Mouse (Mus musculus): ENCODE data around the gene F3. TPM values are rescaled to one million over a fixed set of nuclear protein-coding genes. Genes with fewer than 3 reads are reported as not detected.

F3 gene
- 7.1 and 7.8 TPM in 2 replicates for polyA plus RNA-seq (2014; fragmentation: Nextera tagmentation; extraction: Ambion mirVana)

GRCm38 (mm10) chr3:121722971-121723844 is at the start of gene F3:
F3 (plus strand) TSS chr3:121723537.
- Histone ChIP-seq H3K4me2 (ENCODE audit: low read depth, low read length) (peak within 1 kb of the TSS; percentile 84), H3K27ac (ENCODE audit: low read depth, low read length) (peak within 1 kb of the TSS; percentile 23; the same call in 1 of the 2 replicates), H3K27me3 (ENCODE audit: control insufficient read depth, insufficient read depth, low read length) (no peaks in the 10 kb centered on the region), H3K4me1 (ENCODE audit: control insufficient read depth, insufficient read depth, low read length) (0 out of 2 replicates have a peak, but pooled peaks cover 3% of the 10 kb centered on the region), H3K4me3 (ENCODE audit: low read depth, low read length) (peak within 1 kb of the TSS; percentile 63), H3K36me3 (ENCODE audit: control insufficient read depth, insufficient read depth, low read length) (no peaks in the 10 kb centered on the region), H3K9me3 (ENCODE audit: control insufficient read depth, low read length) (no peaks in the 10 kb centered on the region), H3K9ac (replicated peaks; ENCODE audit: low read depth, low read length) (peak within 1 kb of the TSS; percentile 62)
- WGBS, result under 1% methylated on average over 61 of the region's 73 CpGs
- peak; percentile 87 for ATAC-seq (ENCODE audit: low read depth)

GRCm38 (mm10) chr3:121678935-121679334 is 44.4 kb upstream of the F3 start:
- WGBS, result 54% methylated on average over 4 of the region's 4 CpGs
- ATAC-seq (ENCODE audit: low read depth), result no peak
- no peak overlapping the region for H3K27ac ChIP-seq (ENCODE audit: low read depth, low read length)

GRCm38 (mm10) chr3:121679443-121679842 is 43.9 kb upstream of the F3 start:
- Histone ChIP-seq H3K4me2 (ENCODE audit: low read depth, low read length) (no peak overlapping the region), H3K9me3 (ENCODE audit: control insufficient read depth, low read length) (no peaks in the 10 kb centered on the region), H3K4me3 (ENCODE audit: low read depth, low read length) (no peak overlapping the region), H3K27ac (ENCODE audit: low read depth, low read length) (no peak overlapping the region), H3K36me3 (ENCODE audit: control insufficient read depth, insufficient read depth, low read length) (no peaks in the 10 kb centered on the region), H3K27me3 (ENCODE audit: control insufficient read depth, insufficient read depth, low read length) (no peaks in the 10 kb centered on the region), H3K9ac (replicated peaks; ENCODE audit: low read depth, low read length) (no peak overlapping the region), H3K4me1 (ENCODE audit: control insufficient read depth, insufficient read depth, low read length) (no peaks in the 10 kb centered on the region)
- ATAC-seq (ENCODE audit: low read depth), result no peak
- 58% methylated on average over 3 of the region's 3 CpGs for WGBS

More at GRCm38 (mm10) chr3:121678935-121679334, 44.4 kb upstream of the F3 start:
- no peaks in the 10 kb centered on the region for H3K4me1 ChIP-seq (ENCODE audit: control insufficient read depth, insufficient read depth, low read length)
- no peaks in the 10 kb centered on the region for H3K27me3 ChIP-seq (ENCODE audit: control insufficient read depth, insufficient read depth, low read length)
- H3K4me2 ChIP-seq (ENCODE audit: low read depth, low read length), result no peak overlapping the region
- no peaks in the 10 kb centered on the region for H3K9me3 ChIP-seq (ENCODE audit: control insufficient read depth, low read length)
- no peak overlapping the region for H3K4me3 ChIP-seq (ENCODE audit: low read depth, low read length)
- H3K9ac ChIP-seq (replicated peaks; ENCODE audit: low read depth, low read length), result no peak overlapping the region
- no peaks in the 10 kb centered on the region for H3K36me3 ChIP-seq (ENCODE audit: control insufficient read depth, insufficient read depth, low read length)

- no peak overlapping the region for H3K4me2 ChIP-seq (ENCODE audit: low read depth, low read length)
- no peaks in the 10 kb centered on the region for H3K27me3 ChIP-seq (ENCODE audit: control insufficient read depth, insufficient read depth, low read length)
- H3K4me1 ChIP-seq (ENCODE audit: control insufficient read depth, insufficient read depth, low read length), result no peaks in the 10 kb centered on the region
- no peak overlapping the region for H3K27ac ChIP-seq (ENCODE audit: low read depth, low read length)
- 88% methylated on average over 3 of the region's 3 CpGs for WGBS
- no peak for ATAC-seq (ENCODE audit: low read depth)
- H3K9ac ChIP-seq (replicated peaks; ENCODE audit: low read depth, low read length), result no peak overlapping the region
- no peak overlapping the region for H3K4me3 ChIP-seq (ENCODE audit: low read depth, low read length)
- H3K36me3 ChIP-seq (ENCODE audit: control insufficient read depth, insufficient read depth, low read length), result no peaks in the 10 kb centered on the region
- no peaks in the 10 kb centered on the region for H3K9me3 ChIP-seq (ENCODE audit: control insufficient read depth, low read length)
Measured at GRCm38 (mm10) chr3:121680187-121680586, 43.1 kb upstream of the F3 start.

GRCm38 (mm10) chr3:121682439-121683411 is 40.6 kb upstream of the F3 start:
- no peak for ATAC-seq (ENCODE audit: low read depth)
- no peaks in the 10 kb centered on the region for H3K27me3 ChIP-seq (ENCODE audit: control insufficient read depth, insufficient read depth, low read length)
- no peaks in the 10 kb centered on the region for H3K4me1 ChIP-seq (ENCODE audit: control insufficient read depth, insufficient read depth, low read length)
- H3K4me3 ChIP-seq (ENCODE audit: low read depth, low read length), result no peak overlapping the region
- no peak overlapping the region for H3K4me2 ChIP-seq (ENCODE audit: low read depth, low read length)
- no peak overlapping the region for H3K27ac ChIP-seq (ENCODE audit: low read depth, low read length)
- H3K9me3 ChIP-seq (ENCODE audit: control insufficient read depth, low read length), result no peaks in the 10 kb centered on the region
- 86% methylated on average over 10 of the region's 10 CpGs for WGBS
- no peaks in the 10 kb centered on the region for H3K36me3 ChIP-seq (ENCODE audit: control insufficient read depth, insufficient read depth, low read length)
- H3K9ac ChIP-seq (replicated peaks; ENCODE audit: low read depth, low read length), result no peak overlapping the region

GRCm38 (mm10) chr3:121684552-121684951 is 38.8 kb upstream of the F3 start:
- 68% methylated on average over 4 of the region's 4 CpGs for WGBS
- H3K27me3 ChIP-seq (ENCODE audit: control insufficient read depth, insufficient read depth, low read length), result no peaks in the 10 kb centered on the region
- H3K9ac ChIP-seq (replicated peaks; ENCODE audit: low read depth, low read length), result no peak overlapping the region
- no peaks in the 10 kb centered on the region for H3K4me1 ChIP-seq (ENCODE audit: control insufficient read depth, insufficient read depth, low read length)
- H3K4me3 ChIP-seq (ENCODE audit: low read depth, low read length), result no peak overlapping the region
- H3K27ac ChIP-seq (ENCODE audit: low read depth, low read length), result no peak overlapping the region
- ATAC-seq (ENCODE audit: low read depth), result no peak
- H3K36me3 ChIP-seq (ENCODE audit: control insufficient read depth, insufficient read depth, low read length), result no peaks in the 10 kb centered on the region
- H3K4me2 ChIP-seq (ENCODE audit: low read depth, low read length), result no peak overlapping the region
- H3K9me3 ChIP-seq (ENCODE audit: control insufficient read depth, low read length), result no peaks in the 10 kb centered on the region

GRCm38 (mm10) chr3:121684963-121685362 is 38.4 kb upstream of the F3 start:
- no peak overlapping the region for H3K4me2 ChIP-seq (ENCODE audit: low read depth, low read length)
- no peaks in the 10 kb centered on the region for H3K9me3 ChIP-seq (ENCODE audit: control insufficient read depth, low read length)
- no peak overlapping the region for H3K4me3 ChIP-seq (ENCODE audit: low read depth, low read length)
- no peaks in the 10 kb centered on the region for H3K36me3 ChIP-seq (ENCODE audit: control insufficient read depth, insufficient read depth, low read length)
- no peak overlapping the region for H3K27ac ChIP-seq (ENCODE audit: low read depth, low read length)
- H3K9ac ChIP-seq (replicated peaks; ENCODE audit: low read depth, low read length), result no peak overlapping the region
- 82% methylated on average over 4 of the region's 4 CpGs for whole genome bisulfite sequencing
- ATAC-seq (ENCODE audit: low read depth), result no peak
- no peaks in the 10 kb centered on the region for H3K4me1 ChIP-seq (ENCODE audit: control insufficient read depth, insufficient read depth, low read length)
- no peaks in the 10 kb centered on the region for H3K27me3 ChIP-seq (ENCODE audit: control insufficient read depth, insufficient read depth, low read length)

- H3K4me2 ChIP-seq (ENCODE audit: low read depth, low read length), result no peak overlapping the region
- H3K36me3 ChIP-seq (ENCODE audit: control insufficient read depth, insufficient read depth, low read length), result no peaks in the 10 kb centered on the region
- WGBS, result 65% methylated on average over 1 of the region's 1 CpGs
- no peak for ATAC-seq (ENCODE audit: low read depth)
- H3K27ac ChIP-seq (ENCODE audit: low read depth, low read length), result no peak overlapping the region
- no peak overlapping the region for H3K4me3 ChIP-seq (ENCODE audit: low read depth, low read length)
- H3K4me1 ChIP-seq (ENCODE audit: control insufficient read depth, insufficient read depth, low read length), result no peaks in the 10 kb centered on the region
- no peak overlapping the region for H3K9ac ChIP-seq (replicated peaks; ENCODE audit: low read depth, low read length)
- no peaks in the 10 kb centered on the region for H3K9me3 ChIP-seq (ENCODE audit: control insufficient read depth, low read length)
- H3K27me3 ChIP-seq (ENCODE audit: control insufficient read depth, insufficient read depth, low read length), result no peaks in the 10 kb centered on the region
Measured at GRCm38 (mm10) chr3:121685985-121686384, 37.4 kb upstream of the F3 start.

Measured in neural tube, embryonic 14.5 days (tissue).